Mouse (Mus musculus): ENCODE data around the gene Clybl. TPM values are rescaled to one million over a fixed set of nuclear protein-coding genes. Genes with fewer than 3 reads are reported as not detected.
A peak's percentile ranks its signal among the peaks of the same experiment; 100 is the strongest.

The Clybl gene
- polyA plus RNA-seq, 1 experiment from 2014 or later: 13.5 TPM

DNA sequence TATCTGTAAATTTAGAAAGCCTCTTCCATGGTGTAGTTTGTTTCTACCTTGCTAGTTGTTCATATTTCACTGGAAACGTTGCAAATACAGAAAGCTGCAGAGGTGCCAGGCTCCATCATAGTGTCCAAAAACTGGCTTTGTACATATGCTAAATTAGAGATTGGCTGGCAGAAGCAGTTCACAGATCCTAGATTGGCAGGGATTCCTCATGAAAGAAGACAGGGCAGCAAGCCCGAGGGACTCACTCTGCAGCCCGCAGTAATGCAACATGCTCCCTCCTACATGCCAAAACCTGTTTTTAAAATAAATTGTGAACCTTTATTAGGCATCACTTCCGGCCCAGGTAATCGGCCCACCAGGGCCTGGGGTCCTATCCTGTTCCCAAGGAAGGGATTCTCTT lies 167.8 kb downstream of the Clybl start:
- WGBS: 80% methylated on average over 5 of the region's 5 CpGs
- no peak for ATAC-seq (ENCODE audit: low FRiP score)
- H3K4me2 ChIP-seq: no peak overlapping the region

DNA sequence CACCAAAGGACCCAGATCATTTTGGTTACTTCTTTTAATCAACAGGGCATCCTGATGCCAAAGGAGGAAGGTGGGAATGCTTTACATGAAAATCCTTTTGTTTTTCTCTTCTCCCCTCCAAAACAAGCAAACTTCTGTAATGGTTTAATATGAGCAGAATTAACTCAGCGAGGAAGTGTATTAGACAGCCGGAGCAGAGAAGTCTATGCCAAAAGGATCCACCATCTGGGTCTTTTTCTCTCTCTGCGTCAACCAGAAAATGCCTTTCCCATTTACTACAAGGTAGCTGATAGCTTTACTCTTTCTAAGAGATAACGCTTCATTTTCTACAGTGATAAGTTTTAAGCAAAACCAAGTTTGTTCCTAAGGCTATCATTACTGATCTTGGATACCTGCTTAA lies 168.3 kb downstream of the Clybl start:
- Histone ChIP-seq H3K4me3 (replicated peaks) (no peak overlapping the region), H3K9me3 (replicated peaks) (no peaks in the 10 kb centered on the region), H3K36me3 (no peaks in the 10 kb centered on the region), H3K4me2 (no peak overlapping the region), H3K9ac (replicated peaks) (no peak overlapping the region), H3K4me1 (peaks cover 6% of the 10 kb centered on the region; the same call in 1 of the 2 replicates), H3K27me3 (replicated peaks) (no peaks in the 10 kb centered on the region), H3K27ac (replicated peaks) (no peak overlapping the region)
- no peak for ATAC-seq (ENCODE audit: low FRiP score)
- 84% methylated on average over 4 of the region's 4 CpGs for WGBS

More for the DNA sequence above, 167.8 kb downstream of the Clybl start:
- no peaks in the 10 kb centered on the region for H3K36me3 ChIP-seq
- H3K27me3 ChIP-seq (replicated peaks): no peaks in the 10 kb centered on the region
- H3K4me1 ChIP-seq: peaks cover 9% of the 10 kb centered on the region; the same call in 1 of the 2 replicates
- H3K9ac ChIP-seq (replicated peaks): no peak overlapping the region
- H3K9me3 ChIP-seq (replicated peaks): no peaks in the 10 kb centered on the region
- no peak overlapping the region for H3K27ac ChIP-seq (replicated peaks)
- no peak overlapping the region for H3K4me3 ChIP-seq (replicated peaks)

DNA sequence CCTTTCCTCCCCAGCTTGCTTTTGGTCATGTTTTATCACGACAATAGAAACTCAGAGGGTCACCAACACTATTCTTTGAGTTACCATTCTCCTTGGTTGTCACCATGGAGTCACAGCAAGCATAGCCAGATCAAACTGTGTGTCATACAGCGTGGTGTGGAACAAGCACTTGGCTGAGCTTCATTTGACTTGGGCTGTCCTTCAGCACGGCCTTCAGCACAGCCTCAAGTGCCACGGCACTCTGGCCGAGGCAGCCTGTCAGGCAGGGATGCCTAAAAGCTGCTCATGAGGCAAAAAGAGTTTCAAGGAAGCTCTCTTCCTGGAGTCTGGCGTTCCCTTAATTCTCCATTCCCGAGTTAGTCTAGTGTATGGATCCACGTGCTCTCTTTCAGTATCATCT lies 169.3 kb downstream of the Clybl start:
- H3K4me1 ChIP-seq: 0 out of 2 replicates have a peak, but pooled peaks cover 3% of the 10 kb centered on the region
- H3K4me2 ChIP-seq: no peak overlapping the region
- ATAC-seq (ENCODE audit: low FRiP score): no peak
- no peaks in the 10 kb centered on the region for H3K9me3 ChIP-seq (replicated peaks)
- no peak overlapping the region for H3K27ac ChIP-seq (replicated peaks)
- 92% methylated on average over 8 of the region's 8 CpGs for WGBS
- no peak overlapping the region for H3K4me3 ChIP-seq (replicated peaks)
- no peak overlapping the region for H3K9ac ChIP-seq (replicated peaks)
- H3K36me3 ChIP-seq: no peaks in the 10 kb centered on the region
- H3K27me3 ChIP-seq (replicated peaks): no peaks in the 10 kb centered on the region

DNA sequence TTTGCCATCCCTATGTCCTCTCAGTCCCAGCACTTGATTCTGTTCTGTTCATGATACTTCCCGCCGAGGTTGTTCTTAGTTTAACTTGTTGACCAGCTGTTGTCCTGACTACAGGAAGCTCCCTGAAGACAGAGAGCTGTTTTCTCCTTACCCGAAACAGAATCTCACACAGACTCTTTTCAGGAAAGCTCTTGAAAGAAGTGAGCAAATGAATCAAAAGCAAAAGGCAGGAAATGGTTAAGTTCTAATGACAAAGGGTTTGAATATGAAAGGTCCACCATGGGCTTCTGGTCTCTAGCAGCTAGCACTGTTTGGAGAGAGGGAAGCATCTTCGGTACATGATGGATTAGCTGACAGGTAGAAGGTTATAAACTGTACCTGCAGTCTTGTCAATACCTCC lies 175.8 kb downstream of the Clybl start:
- H3K4me3 ChIP-seq (replicated peaks): no peak overlapping the region
- H3K27ac ChIP-seq (replicated peaks): no peak overlapping the region
- no peaks in the 10 kb centered on the region for H3K9me3 ChIP-seq (replicated peaks)
- no peaks in the 10 kb centered on the region for H3K36me3 ChIP-seq
- no peaks in the 10 kb centered on the region for H3K4me1 ChIP-seq
- no peaks in the 10 kb centered on the region for H3K27me3 ChIP-seq (replicated peaks)
- no peak overlapping the region for H3K9ac ChIP-seq (replicated peaks)
- ATAC-seq (ENCODE audit: low FRiP score): no peak
- WGBS: 85% methylated on average over 4 of the region's 4 CpGs
- no peak overlapping the region for H3K4me2 ChIP-seq

GRCm38 (mm10) chr14:122358592-122358991 lies 177.1 kb downstream of the Clybl start:
- Histone ChIP-seq H3K4me2 (no peak overlapping the region), H3K4me3 (replicated peaks) (no peak overlapping the region), H3K36me3 (no peaks in the 10 kb centered on the region), H3K9ac (replicated peaks) (no peak overlapping the region), H3K27ac (replicated peaks) (no peak overlapping the region), H3K27me3 (replicated peaks) (no peaks in the 10 kb centered on the region), H3K4me1 (no peaks in the 10 kb centered on the region), H3K9me3 (replicated peaks) (no peaks in the 10 kb centered on the region)
- ATAC-seq (ENCODE audit: low FRiP score): no peak
- 88% methylated on average over 3 of the region's 3 CpGs for WGBS

- 67% methylated on average over 23 of the region's 23 CpGs for WGBS
- Histone ChIP-seq H3K9me3 (replicated peaks) (no peaks in the 10 kb centered on the region), H3K4me2 (no peak overlapping the region), H3K4me3 (replicated peaks) (no peak overlapping the region), H3K27me3 (replicated peaks) (no peaks in the 10 kb centered on the region), H3K9ac (replicated peaks) (no peak overlapping the region), H3K27ac (replicated peaks) (no peak overlapping the region), H3K36me3 (no peaks in the 10 kb centered on the region), H3K4me1 (no peaks in the 10 kb centered on the region)
- no peak for ATAC-seq (ENCODE audit: low FRiP score)
Measured at GRCm38 (mm10) chr14:122359136-122359905, 177.8 kb downstream of the Clybl start.

DNA sequence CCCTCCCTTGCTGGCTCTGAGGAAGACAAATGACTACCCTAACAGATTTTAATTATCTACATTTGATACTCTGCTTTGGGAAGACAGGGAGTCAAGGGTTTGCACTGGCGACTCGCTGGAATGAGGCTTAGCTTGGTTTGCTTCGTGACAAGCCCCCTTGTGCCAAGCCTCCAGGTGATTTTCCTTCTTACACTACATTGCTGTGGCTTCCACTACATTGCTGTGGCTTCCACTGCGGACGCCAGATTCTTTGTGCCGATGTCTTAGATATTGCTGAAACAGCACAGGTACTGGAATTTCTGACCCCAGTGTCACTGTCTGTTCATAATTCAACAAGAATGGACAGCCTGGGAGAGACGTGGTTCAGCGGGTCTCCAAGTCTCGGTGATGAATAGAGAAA lies 180.3 kb downstream of the Clybl start:
- no peak for ATAC-seq (ENCODE audit: low FRiP score)
- no peak overlapping the region for H3K27ac ChIP-seq (replicated peaks)
- H3K27me3 ChIP-seq (replicated peaks): no peaks in the 10 kb centered on the region
- no peaks in the 10 kb centered on the region for H3K9me3 ChIP-seq (replicated peaks)
- no peak overlapping the region for H3K4me3 ChIP-seq (replicated peaks)
- no peak overlapping the region for H3K9ac ChIP-seq (replicated peaks)
- H3K36me3 ChIP-seq: no peaks in the 10 kb centered on the region
- H3K4me2 ChIP-seq: no peak overlapping the region
- 82% methylated on average over 9 of the region's 9 CpGs for WGBS
- no peaks in the 10 kb centered on the region for H3K4me1 ChIP-seq

DNA sequence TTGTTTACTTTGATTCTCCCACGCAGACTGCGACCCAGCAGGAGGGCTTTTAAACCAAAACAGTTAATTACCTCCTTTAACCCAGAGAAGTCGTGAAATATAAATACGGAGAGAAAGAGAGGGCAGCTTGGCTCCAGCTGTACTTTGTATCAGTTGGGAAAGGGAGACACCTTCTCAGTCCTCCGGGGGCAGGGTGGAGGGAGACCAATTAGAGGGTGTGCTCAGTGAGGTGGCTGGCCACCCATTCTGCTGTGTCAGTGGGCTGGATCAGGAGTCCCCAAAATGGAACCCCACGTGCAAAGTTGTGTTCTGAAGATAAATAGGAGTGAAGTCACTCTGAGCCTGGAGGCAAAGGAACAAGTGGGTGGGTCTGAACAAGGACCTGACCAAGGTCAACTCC lies 181.7 kb downstream of the Clybl start:
- 23% methylated on average over 6 of the region's 6 CpGs for WGBS
- H3K36me3 ChIP-seq: no peaks in the 10 kb centered on the region
- no peak for ATAC-seq (ENCODE audit: low FRiP score)

GRCm38 (mm10) chr14:122364026-122364425 lies 182.5 kb downstream of the Clybl start:
- Histone ChIP-seq H3K27ac (replicated peaks) (no peak overlapping the region), H3K4me3 (replicated peaks) (no peak overlapping the region), H3K4me1 (peaks cover 5% of the 10 kb centered on the region; the same call in 1 of the 2 replicates), H3K36me3 (no peaks in the 10 kb centered on the region), H3K9me3 (replicated peaks) (no peaks in the 10 kb centered on the region), H3K4me2 (no peak overlapping the region), H3K27me3 (replicated peaks) (no peaks in the 10 kb centered on the region), H3K9ac (replicated peaks) (no peak overlapping the region)
- no peak for ATAC-seq (ENCODE audit: low FRiP score)
- 92% methylated on average over 3 of the region's 3 CpGs for WGBS

More for the DNA sequence above, 181.7 kb downstream of the Clybl start:
- no peak overlapping the region for H3K4me2 ChIP-seq
- H3K9ac ChIP-seq (replicated peaks): no peak overlapping the region
- H3K4me1 ChIP-seq: peaks cover 5% of the 10 kb centered on the region; the same call in 1 of the 2 replicates
- no peak overlapping the region for H3K4me3 ChIP-seq (replicated peaks)
- H3K27me3 ChIP-seq (replicated peaks): no peaks in the 10 kb centered on the region
- no peaks in the 10 kb centered on the region for H3K9me3 ChIP-seq (replicated peaks)
- H3K27ac ChIP-seq (replicated peaks): no peak overlapping the region

DNA sequence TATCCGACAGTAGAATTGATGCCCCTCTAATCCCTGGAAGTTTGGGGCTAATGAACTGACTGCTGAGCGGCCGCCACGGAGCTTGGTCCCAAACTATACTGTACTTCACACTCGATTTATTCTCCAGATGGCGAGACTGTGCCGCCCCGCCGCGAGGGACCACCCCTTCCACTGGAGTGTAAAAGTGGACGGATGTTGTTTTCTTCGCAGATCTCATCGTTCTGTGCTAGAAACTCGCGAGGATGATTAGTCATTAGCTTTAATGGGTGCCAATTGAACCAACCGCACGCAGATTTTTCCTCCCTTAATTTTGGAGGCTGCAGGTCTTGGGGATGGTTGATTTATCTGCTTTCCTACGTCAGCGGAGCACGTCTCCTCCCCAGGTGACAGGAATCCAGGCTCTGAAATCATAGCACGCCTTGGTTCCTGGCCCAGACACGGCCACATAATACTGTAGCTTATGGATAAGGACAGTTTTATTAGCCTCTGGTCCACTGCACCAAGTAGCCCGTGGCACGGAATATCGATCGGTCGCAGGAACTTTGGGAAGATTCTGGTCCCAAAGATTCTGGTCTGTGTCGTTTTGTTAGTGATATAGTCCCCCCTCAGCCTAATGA lies 185.9 kb downstream of the Clybl start:
- peak; percentile 65 for ATAC-seq (ENCODE audit: low FRiP score)
- peak overlapping the region; percentile 40 for H3K4me2 ChIP-seq

DNA sequence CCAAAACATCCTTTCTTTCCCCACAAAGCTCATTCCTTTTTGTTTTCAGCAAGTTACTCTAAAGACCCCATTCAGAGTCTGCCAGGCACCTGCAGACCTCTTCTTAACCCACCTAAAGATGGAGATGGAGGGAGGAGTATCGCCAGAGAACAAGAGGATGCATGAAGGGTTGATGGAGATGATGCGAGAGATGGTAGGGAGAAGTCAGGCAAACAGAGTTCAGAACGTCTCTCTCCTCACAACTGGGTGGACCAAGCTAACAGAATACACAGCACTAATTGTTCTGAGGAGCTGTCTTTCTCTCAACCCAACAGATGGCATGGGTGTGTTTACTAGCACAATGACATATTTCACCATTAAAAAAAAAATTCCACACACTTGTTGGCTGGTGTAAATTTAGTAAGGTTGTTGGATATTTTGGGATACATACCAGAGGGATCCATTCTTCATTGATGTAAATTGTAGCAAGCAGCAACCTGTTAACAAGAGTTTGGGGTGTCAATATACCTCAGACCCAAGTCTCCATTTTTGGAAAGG lies 186.4 kb downstream of the Clybl start:
- Histone ChIP-seq H3K27me3 (replicated peaks) (peaks cover 9% of the 10 kb centered on the region; the same call in 1 of the 2 replicates), H3K9me3 (replicated peaks) (no peaks in the 10 kb centered on the region), H3K9ac (replicated peaks) (no peak overlapping the region), H3K4me3 (replicated peaks) (no peak overlapping the region), H3K27ac (replicated peaks) (no peak overlapping the region), H3K4me1 (peaks cover 5% of the 10 kb centered on the region; the same call in 1 of the 2 replicates), H3K4me2 (no peak overlapping the region; the same call in 1 of the 2 replicates), H3K36me3 (no peaks in the 10 kb centered on the region)
- no peak for ATAC-seq (ENCODE audit: low FRiP score)
- WGBS: 81% methylated on average over 3 of the region's 3 CpGs

More for the DNA sequence above, 185.9 kb downstream of the Clybl start:
- WGBS: 56% methylated on average over 28 of the region's 28 CpGs
- H3K27ac ChIP-seq (replicated peaks): no peak overlapping the region
- 0 out of 2 replicates have a peak, but pooled peaks cover 6% of the 10 kb centered on the region for H3K27me3 ChIP-seq (replicated peaks)
- no peak overlapping the region for H3K9ac ChIP-seq (replicated peaks)
- no peak overlapping the region for H3K4me3 ChIP-seq (replicated peaks)
- peaks cover 5% of the 10 kb centered on the region; the same call in 1 of the 2 replicates for H3K4me1 ChIP-seq
- H3K36me3 ChIP-seq: no peaks in the 10 kb centered on the region
- no peaks in the 10 kb centered on the region for H3K9me3 ChIP-seq (replicated peaks)

DNA sequence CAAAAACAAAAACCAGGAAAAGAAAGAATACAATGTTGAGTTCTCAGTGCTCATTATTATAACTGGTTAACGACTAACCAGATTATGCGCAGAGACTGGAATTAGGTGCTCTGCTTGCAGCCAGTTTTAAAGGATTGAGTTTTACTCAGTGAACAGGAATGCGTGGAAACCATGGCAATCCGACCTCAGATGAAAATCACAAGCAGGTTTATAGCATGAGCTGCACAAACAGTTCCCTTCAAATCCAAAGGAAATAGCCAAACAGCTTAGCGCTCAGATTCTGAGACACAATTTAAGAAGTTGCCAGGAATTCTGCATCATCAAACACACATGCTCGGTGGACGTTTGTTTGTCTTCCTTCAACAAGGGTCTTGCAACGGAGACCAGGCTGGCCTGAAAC lies 187.0 kb downstream of the Clybl start:
- Histone ChIP-seq H3K9me3 (replicated peaks) (no peaks in the 10 kb centered on the region), H3K36me3 (no peaks in the 10 kb centered on the region), H3K27me3 (replicated peaks) (peaks cover 9% of the 10 kb centered on the region; the same call in 1 of the 2 replicates), H3K27ac (replicated peaks) (no peak overlapping the region), H3K4me3 (replicated peaks) (no peak overlapping the region), H3K9ac (replicated peaks) (no peak overlapping the region), H3K4me2 (no peak overlapping the region), H3K4me1 (peaks cover 8% of the 10 kb centered on the region)
- WGBS: 86% methylated on average over 8 of the region's 8 CpGs
- ATAC-seq (ENCODE audit: low FRiP score): no peak
